ENCODE assay signal across 8 mouse cellular contexts in the genomic region with DNA sequence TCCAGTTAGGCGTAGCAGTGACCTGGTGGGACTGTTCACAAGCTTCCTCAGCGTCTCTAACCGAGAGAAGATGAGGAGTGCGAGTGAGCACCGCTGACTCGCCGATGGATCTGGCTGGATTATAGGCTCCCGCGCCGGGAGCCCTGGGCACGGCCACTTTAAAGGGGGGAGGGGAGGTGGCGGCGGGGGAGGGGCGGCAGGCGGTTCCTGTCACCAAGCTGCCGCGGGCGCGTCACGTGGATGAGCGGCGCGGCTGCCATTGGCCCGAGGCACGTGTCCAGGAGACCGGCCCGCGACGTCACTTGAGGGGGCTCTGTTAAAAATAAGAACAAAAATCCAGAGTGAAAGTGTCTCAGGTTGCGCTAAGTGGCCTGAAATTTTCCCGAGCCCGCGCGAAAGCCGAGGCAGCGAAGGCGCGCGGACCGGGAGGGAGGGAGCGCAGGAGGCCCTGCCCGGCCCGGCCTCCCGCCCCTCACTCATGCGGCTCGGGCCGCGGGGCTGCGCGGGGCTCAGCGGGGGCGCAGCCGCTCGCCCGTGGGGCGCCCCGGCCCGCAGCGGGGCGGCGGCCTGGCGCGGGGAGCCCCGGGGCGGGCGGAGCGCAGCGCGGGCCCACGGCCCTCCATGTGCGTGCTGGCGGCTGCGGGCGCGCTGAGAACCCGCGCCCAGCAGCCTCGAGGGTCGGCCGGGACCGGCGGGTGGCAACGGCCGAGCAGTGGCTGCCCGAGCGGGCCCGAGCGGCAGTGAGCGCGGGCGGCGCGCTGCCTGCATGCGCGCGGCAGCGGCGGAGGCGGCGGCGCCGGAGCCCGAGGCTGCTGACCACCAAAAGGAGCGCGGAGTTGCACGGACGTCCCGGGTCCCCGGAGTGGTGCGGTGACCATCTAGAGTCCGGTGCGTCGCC. TPM values are rescaled to one million over a fixed set of nuclear protein-coding genes. Genes with fewer than 3 reads are reported as not detected.
DNase-seq lines count a peak whose midpoint lies in the region; ATAC-seq and TF ChIP-seq lines count a peak whose summit lies in the region.

A gene (plus strand): TSS at position 337 of the 898 bp plus-strand sequence.

- H3K9me3 ChIP-seq in ES-E14 (ENCODE audit: control insufficient read depth, insufficient read depth, low read depth, low read length): no peaks in the 10 kb centered on the region
- H3K9me3 ChIP-seq in embryonic facial prominence, embryonic 14.5 days (ENCODE audit: control insufficient read depth, low read length): no peaks in the 10 kb centered on the region
- H3K9me3 ChIP-seq in midbrain, embryonic 10.5 days (replicated peaks): no peaks in the 10 kb centered on the region

- 0% methylated on average over 30 of the region's 113 CpGs for WGBS in embryonic facial prominence, embryonic 14.5 days
- 2% methylated on average over 106 of the region's 113 CpGs for WGBS in midbrain, embryonic 10.5 days

- peaks cover 2 to 7% of the 10 kb centered on the region in 2 experiments; a peak in 1 of 4 replicates for H3K4me1 ChIP-seq in ES-E14 (ENCODE audit: control insufficient read depth in 2 of 2, insufficient read depth in 2 of 2, low read length in 2 of 2, poor library complexity in 1 of 2)
- no peaks in the 10 kb centered on the region for H3K4me1 ChIP-seq in embryonic facial prominence, embryonic 14.5 days (ENCODE audit: control insufficient read depth, insufficient read depth, low read length)
- H3K4me1 ChIP-seq in midbrain, embryonic 10.5 days: peaks cover 76% of the 10 kb centered on the region

- intact Hi-C loops in heart, postnatal 14 days (cut with DNase I): loop anchor here (5.0 kb wide), 1 partner anchor 43 kb away; no protein-coding TSS in a partner anchor

- peaks cover 96% of the 10 kb centered on the region for H3K27me3 ChIP-seq in embryonic facial prominence, embryonic 14.5 days (replicated peaks; ENCODE audit: control insufficient read depth, insufficient read depth, low read length)
- H3K27me3 ChIP-seq in midbrain, embryonic 10.5 days (ENCODE audit: low read depth, poor library complexity, severe bottlenecking): peaks cover 99% of the 10 kb centered on the region

- H3K27ac ChIP-seq in ES-E14 (ENCODE audit: insufficient read depth, low read depth, low read length, poor library complexity, severe bottlenecking): no peak within 1 kb of the TSS
- no peak within 1 kb of the TSS for H3K27ac ChIP-seq in embryonic facial prominence, embryonic 14.5 days (replicated peaks; ENCODE audit: low read depth, low read length)
- peak within 1 kb of the TSS; percentile 96 for H3K27ac ChIP-seq in midbrain, embryonic 10.5 days (replicated peaks)

- H3K36me3 ChIP-seq in ES-E14 (ENCODE audit: control insufficient read depth, insufficient read depth, low read length, poor library complexity, severe bottlenecking): no peaks in the 10 kb centered on the region
- no peaks in the 10 kb centered on the region for H3K36me3 ChIP-seq in embryonic facial prominence, embryonic 14.5 days (ENCODE audit: control insufficient read depth, insufficient read depth, low read length)
- peaks cover 38% of the 10 kb centered on the region for H3K36me3 ChIP-seq in midbrain, embryonic 10.5 days

- in situ Hi-C loops in ES-E14 (cut with MboI; ENCODE audit: low sequenced_read_pairs in 2 of 2, unreplicated experiment in 2 of 2): loop anchor here (5.0 to 10.0 kb wide), 4 partner anchors 297 to 1312 kb away; a partner anchor contains a TSS

- ATAC-seq in embryonic facial prominence, embryonic 14.5 days (ENCODE audit: low read depth): peak; percentile 70

- peak; percentile 70 for DNase-seq in ES-E14 (ENCODE audit: low read depth, low spot score)
- DNase-seq in adrenal gland, postnatal 25 days: peak; percentile 76
- peak; percentile 76 for DNase-seq in embryonic facial prominence, embryonic 14.5 days (ENCODE audit: low spot score)
- DNase-seq in heart, postnatal 14 days: peak; percentile 55 to 62
- peak; percentile 54 for DNase-seq in layer of hippocampus, adult 9-11 months
- peak; percentile 95 for DNase-seq in midbrain, embryonic 10.5 days (ENCODE audit: low spot score)
- DNase-seq in thymus, postnatal 10 days (ENCODE audit: low spot score in 2 of 2): no peak
- DNase-seq in ovary, postnatal 10 days (ENCODE audit: low spot score): no peak

- peak within 1 kb of the TSS; percentile 86 for H3K4me2 ChIP-seq in embryonic facial prominence, embryonic 14.5 days (ENCODE audit: low read depth, low read length)

- peak within 1 kb of the TSS; percentile 70 for H3K9ac ChIP-seq in ES-E14 (ENCODE audit: insufficient read depth, low read depth, low read length, poor library complexity, severe bottlenecking)
- H3K9ac ChIP-seq in embryonic facial prominence, embryonic 14.5 days (ENCODE audit: low read depth, low read length): no peak within 1 kb of the TSS

- peak within 1 kb of the TSS; percentile 66 to 74 for H3K4me3 ChIP-seq in ES-E14 (ENCODE audit: insufficient read depth in 1 of 2, low read depth in 1 of 2, low read length in 2 of 2, poor library complexity in 1 of 2, severe bottlenecking in 1 of 2)
- peak within 1 kb of the TSS; percentile 44 for H3K4me3 ChIP-seq in embryonic facial prominence, embryonic 14.5 days (ENCODE audit: low read depth, low read length)
- H3K4me3 ChIP-seq in midbrain, embryonic 10.5 days: peak within 1 kb of the TSS; percentile 83

TF ChIP-seq in ES-E14, 5 proteins besides CTCF, POLR2A, EP300 and RAD21:
- no peak for TF ChIP-seq CHD2 (IDR thresholded peaks at IDR 0.05; ENCODE audit: low read depth, low read length)
- TF ChIP-seq ZC3H11A (IDR thresholded peaks at IDR 0.05; ENCODE audit: borderline replicate concordance, low read depth, low read length): no peak
- no peak for TF ChIP-seq MAFK (IDR thresholded peaks at IDR 0.05; ENCODE audit: insufficient read depth, low read depth, low read length)
- no peak for TF ChIP-seq HCFC1 (IDR thresholded peaks at IDR 0.05; ENCODE audit: borderline replicate concordance, insufficient read depth, low read length)
- TF ChIP-seq ZNF384 (IDR thresholded peaks at IDR 0.05; ENCODE audit: low read depth, low read length): no peak
TF ChIP-seq in ES-E14: peak in this region for 0.

RNA-seq across cellular contexts. Expression of the gene that starts here (rescaled TPM):
- 3.2 and 3.3 TPM in 2 replicates for total RNA-seq in ES-E14 (2012; rRNA removed)
- 0.24 TPM in 2 replicates for total RNA-seq in adrenal gland, postnatal 25 days (2021)
- polyA plus RNA-seq in embryonic facial prominence, embryonic 14.5 days (2014; fragmentation: Nextera tagmentation; extraction: Ambion mirVana): not detected in 2 replicates
- total RNA-seq in heart, postnatal 14 days (2021): not detected
- polyA plus RNA-seq in midbrain, embryonic 10.5 days (2016; fragmentation: Nextera tagmentation; extraction: Ambion mirVana): 0.84 and 1.1 TPM in 2 replicates

Comparison
In these comparisons a context has a peak if more than half of its experiments do, and no peak if none do; other contexts are left out.
1. Peak in DNase-seq in adrenal gland, postnatal 25 days; RNA of the gene not detected or under 1 TPM.
2. Peak in DNase-seq, ATAC-seq, H3K4me3 ChIP-seq and H3K4me2 ChIP-seq in embryonic facial prominence, embryonic 14.5 days; RNA of the gene not detected or under 1 TPM.
3. Peak in DNase-seq in heart, postnatal 14 days; RNA of the gene not detected or under 1 TPM.
4. DNase-seq: peak in ES-E14 (single experiment), layer of hippocampus, adult 9-11 months (single experiment) and midbrain, embryonic 10.5 days (single experiment); none in thymus, postnatal 10 days (0 of 2) and ovary, postnatal 10 days (single experiment).
5. Peak in every context shown above with its lines, with median percentiles within 50 percentile points of each other: H3K4me3 ChIP-seq.